Mouse (Mus musculus) midbrain, postnatal 0 days (tissue): ENCODE data around the gene Tcp11l1. TPM values are rescaled to one million over a fixed set of nuclear protein-coding genes. Genes with fewer than 3 reads are reported as not detected.
A peak's percentile ranks its signal among the peaks of the same experiment; 100 is the strongest.

Experiments used
- ATAC-seq: fragments of 200-750 bp; cut with Nextera tagmentation; 2 replicates; pipeline ENCODE4 v1.8.0; 2017; ENCODE audit warnings: moderate number of reproducible peaks, mild to moderate bottlenecking, moderate TSS enrichment, moderate library complexity; ENCODE audit not compliant: low FRiP score
- DNase-seq: peaks from one replicate; pipeline ENCODE4 v3.0.0-alpha.2; 2015; ENCODE audit warnings: low spot score
- H3K27ac ChIP-seq: fragments of 300-500 bp; sonication (generic); 2 replicates; pipeline ENCODE4 v1.5.1; 2014; ENCODE audit warnings: low read depth, mild to moderate bottlenecking, low read length, mixed read lengths
- H3K27me3 ChIP-seq: fragments of 300-500 bp; sonication (generic); 2 replicates; pipeline ENCODE4 v1.6.1; 2014; ENCODE audit warnings: low read length, control low read depth, mixed read lengths; ENCODE audit not compliant: insufficient read depth
- H3K36me3 ChIP-seq: fragments of 300-500 bp; sonication (generic); 2 replicates; pipeline ENCODE4 v1.6.1; 2014; ENCODE audit warnings: low read length, control low read depth, mixed read lengths; ENCODE audit not compliant: insufficient read depth
- H3K4me1 ChIP-seq: fragments of 300-500 bp; sonication (generic); 2 replicates; pipeline ENCODE4 v1.6.1; 2014; ENCODE audit warnings: mild to moderate bottlenecking, control low read depth, antibody characterized with exemption, low read length, mixed read lengths; ENCODE audit not compliant: insufficient read depth
- H3K4me2 ChIP-seq: fragments of 300-500 bp; sonication (generic); 2 replicates; pipeline ENCODE4 v1.6.1; 2014; ENCODE audit warnings: low read depth, mild to moderate bottlenecking, low read length, mixed read lengths; ENCODE audit not compliant: poor library complexity, severe bottlenecking
- H3K4me3 ChIP-seq: fragments of 300-500 bp; sonication (generic); 2 replicates; pipeline ENCODE4 v1.5.1; 2014; ENCODE audit warnings: low read depth, mild to moderate bottlenecking, low read length, moderate library complexity
- H3K9ac ChIP-seq: fragments of 300-500 bp; sonication (generic); replicated peaks from 2 replicates; pipeline ENCODE4 v1.6.1; 2014; ENCODE audit warnings: mild to moderate bottlenecking, low read length, moderate library complexity, mixed read lengths; ENCODE audit not compliant: poor library complexity, severe bottlenecking
- H3K9me3 ChIP-seq: fragments of 300-500 bp; sonication (generic); 2 replicates; pipeline ENCODE4 v1.6.1; 2016; ENCODE audit warnings: low read length, control low read depth
- CTCF ChIP-seq: IDR thresholded peaks from 2 replicates; pipeline ENCODE4 v1.5.1; 2016; ENCODE audit warnings: antibody characterized with exemption, mild to moderate bottlenecking
- WGBS: fragments of 180-500 bp; shearing (Covaris S2); extraction: QIAGEN DNeasy Blood & Tissue Kit; methylation state at CpG from one replicate; pipeline ENCODE4 v1.1.7; 2014; 5-methylcytosine and 5-hydroxymethylcytosine counted together
- polyA plus RNA-seq: library from polyadenylated mRNA; unstranded; fragments of >200 nt; fragmentation: Nextera tagmentation; extraction: Ambion mirVana; gene quantifications from 2 replicates; pipeline ENCODE4 v1.2.1, GENCODE M21; 2015
- total RNA-seq: library from RNA; depleted of rRNA; stranded (reverse); fragments of >200 nt; gene quantifications from 2 replicates; pipeline ENCODE4 v1.2.3, GENCODE M21; 2014

Tcp11l1 gene
- total and polyA plus RNA-seq, 2 experiments from 2014 or later: 27.8 to 58.8 TPM

GRCm38 (mm10) chr2:104688321-104688720, 23.6 kb downstream of the Tcp11l1 start:
- peaks cover 23% of the 10 kb centered on the region for H3K36me3 ChIP-seq
- ATAC-seq (no peak), DNase-seq (no peak)
- H3K4me1 ChIP-seq: no peaks in the 10 kb centered on the region
- H3K4me2 ChIP-seq: no peak overlapping the region
- no peaks in the 10 kb centered on the region for H3K27me3 ChIP-seq
- no peaks in the 10 kb centered on the region for H3K9me3 ChIP-seq
- H3K27ac ChIP-seq: no peak overlapping the region
- 88% methylated on average over 3 of the region's 3 CpGs for WGBS
- no peak overlapping the region for H3K9ac ChIP-seq
- no peak for TF ChIP-seq CTCF
- no peak overlapping the region for H3K4me3 ChIP-seq

GRCm38 (mm10) chr2:104687261-104687660, 24.7 kb downstream of the Tcp11l1 start:
- Histone ChIP-seq H3K4me3 (no peak overlapping the region), H3K9ac (no peak overlapping the region), H3K27ac (no peak overlapping the region), H3K27me3 (no peaks in the 10 kb centered on the region), H3K4me2 (no peak overlapping the region), H3K4me1 (no peaks in the 10 kb centered on the region), H3K36me3 (peaks cover 27% of the 10 kb centered on the region), H3K9me3 (no peaks in the 10 kb centered on the region)
- DNase-seq (no peak), ATAC-seq (no peak)
- WGBS: 73% methylated on average over 3 of the region's 3 CpGs
- TF ChIP-seq CTCF: no peak

- no peak overlapping the region for H3K9ac ChIP-seq
- H3K4me2 ChIP-seq: no peak overlapping the region
- no peak overlapping the region for H3K4me3 ChIP-seq
- ATAC-seq (peak; percentile 88), DNase-seq (peak; percentile 89)
- no peak overlapping the region for H3K27ac ChIP-seq
- 6% methylated on average over 13 of the region's 13 CpGs for WGBS
- no peaks in the 10 kb centered on the region for H3K27me3 ChIP-seq
- no peaks in the 10 kb centered on the region for H3K4me1 ChIP-seq
- H3K9me3 ChIP-seq: no peaks in the 10 kb centered on the region
- peak; percentile 98 for TF ChIP-seq CTCF
- peaks cover 43% of the 10 kb centered on the region for H3K36me3 ChIP-seq
These were observed 26.6 kb downstream of the Tcp11l1 start for GRCm38 (mm10) chr2:104685418-104685817.

- 87% methylated on average over 4 of the region's 4 CpGs for WGBS
- H3K9me3 ChIP-seq: no peaks in the 10 kb centered on the region
- ATAC-seq (no peak), DNase-seq (no peak)
- no peak overlapping the region for H3K27ac ChIP-seq
- no peak overlapping the region for H3K4me2 ChIP-seq
- no peak for TF ChIP-seq CTCF
- no peaks in the 10 kb centered on the region for H3K27me3 ChIP-seq
- peaks cover 43% of the 10 kb centered on the region for H3K36me3 ChIP-seq
- no peak overlapping the region for H3K9ac ChIP-seq
- no peak overlapping the region for H3K4me3 ChIP-seq
- H3K4me1 ChIP-seq: no peaks in the 10 kb centered on the region
These were observed 27.2 kb downstream of the Tcp11l1 start for GRCm38 (mm10) chr2:104684771-104685170.

GRCm38 (mm10) chr2:104677326-104677725, 34.6 kb downstream of the Tcp11l1 start:
- Histone ChIP-seq H3K4me2 (no peak overlapping the region), H3K9ac (no peak overlapping the region), H3K27ac (no peak overlapping the region), H3K4me1 (no peaks in the 10 kb centered on the region), H3K4me3 (no peak overlapping the region), H3K9me3 (no peaks in the 10 kb centered on the region), H3K27me3 (no peaks in the 10 kb centered on the region), H3K36me3 (peaks cover 29% of the 10 kb centered on the region)
- ATAC-seq (no peak), DNase-seq (no peak)
- no peak for TF ChIP-seq CTCF
- WGBS: 84% methylated on average over 3 of the region's 3 CpGs

- Histone ChIP-seq H3K4me2 (no peak overlapping the region), H3K36me3 (peaks cover 10% of the 10 kb centered on the region; the same call in 1 of the 2 replicates), H3K4me1 (no peaks in the 10 kb centered on the region), H3K27me3 (no peaks in the 10 kb centered on the region), H3K9me3 (no peaks in the 10 kb centered on the region), H3K4me3 (no peak overlapping the region), H3K9ac (no peak overlapping the region), H3K27ac (no peak overlapping the region)
- DNase-seq: no peak
- no peak for TF ChIP-seq CTCF
- ATAC-seq: no peak
These were observed 40.2 kb downstream of the Tcp11l1 start for GRCm38 (mm10) chr2:104671724-104672123.
